Mouse (Mus musculus): ENCODE measurements around the gene Ddit4l.
"Not testable (repeated sequence)": the region's sequence is repeated elsewhere in the genome, so short reads cannot be mapped to it uniquely, and the experiment has no call there.

The Ddit4l gene

DNA sequence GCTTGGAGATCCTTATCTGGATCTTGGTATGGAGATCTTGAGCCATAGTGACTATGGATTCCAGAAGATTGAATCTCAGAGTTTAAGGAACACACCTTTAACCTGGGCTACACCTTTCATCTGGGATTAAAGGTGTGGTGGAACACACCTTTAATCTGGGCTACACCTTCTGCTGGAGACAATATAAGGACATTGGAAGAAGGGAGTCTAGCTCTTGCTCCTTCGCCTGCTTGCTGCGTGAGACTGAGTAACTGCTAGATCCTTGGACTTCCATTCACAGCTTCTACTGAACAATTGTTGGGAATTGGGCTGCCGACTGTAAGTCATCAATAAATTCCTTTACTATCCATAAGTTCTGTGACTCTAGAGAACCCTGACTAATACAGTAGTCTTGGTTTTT is at the start of gene Ddit4l:
TSS of gene Ddit4l (plus strand) at position 301 of the 400 bp plus-strand sequence.
- not testable (repeated sequence) for DNase-seq (ENCODE audit: low read depth, low spot score)

DNA sequence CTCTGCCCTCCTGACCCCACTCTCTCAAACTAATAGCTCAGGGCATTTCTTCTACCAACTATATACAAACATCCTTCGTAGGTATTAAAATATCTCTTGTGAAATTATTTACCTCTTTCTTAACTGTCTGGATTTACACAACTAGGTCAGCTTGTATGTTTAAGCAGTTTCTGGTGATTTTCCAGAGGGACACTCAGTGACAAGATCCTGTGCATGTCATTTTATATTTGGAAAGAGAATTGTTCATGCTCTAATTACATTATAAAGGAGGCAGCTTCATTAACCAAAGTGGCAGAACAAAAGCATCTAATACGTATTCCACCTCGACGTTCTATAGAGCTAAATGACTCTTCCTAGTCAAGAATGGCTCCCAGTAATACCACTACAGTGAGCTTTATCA is 45.3 kb upstream of the Ddit4l start:
- DNase-seq (ENCODE audit: low read depth, low spot score), result no peak

DNA sequence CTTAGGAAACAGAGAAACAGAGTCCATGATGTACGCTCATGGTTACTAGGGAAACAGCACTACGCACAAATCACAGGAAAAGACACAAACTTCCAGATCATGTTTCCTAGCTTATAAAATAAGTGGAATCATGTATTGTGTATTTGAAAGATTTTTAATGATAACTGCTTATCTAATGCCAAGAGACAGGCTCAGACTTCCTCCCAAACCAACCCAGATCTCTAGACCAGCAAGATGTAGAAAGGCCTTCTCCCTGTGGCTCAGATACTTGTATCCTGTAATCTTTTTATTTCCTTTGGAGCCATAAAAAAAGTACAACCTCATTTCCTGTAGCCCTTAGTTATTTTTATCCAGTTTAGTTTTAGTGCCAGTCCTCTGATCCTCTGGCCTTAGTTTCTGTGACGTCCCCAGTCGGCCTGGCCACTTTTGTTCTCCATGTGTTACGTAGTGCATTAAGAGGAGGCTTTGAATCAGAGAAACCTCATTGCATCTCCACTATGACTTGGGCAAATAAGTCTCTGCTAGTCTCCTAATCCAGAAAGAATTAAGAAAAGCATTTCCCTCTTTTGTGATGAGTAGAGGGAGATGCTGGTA is 34.9 kb upstream of the Ddit4l start:
- DNase-seq (ENCODE audit: low read depth, low spot score), result no peak

DNA sequence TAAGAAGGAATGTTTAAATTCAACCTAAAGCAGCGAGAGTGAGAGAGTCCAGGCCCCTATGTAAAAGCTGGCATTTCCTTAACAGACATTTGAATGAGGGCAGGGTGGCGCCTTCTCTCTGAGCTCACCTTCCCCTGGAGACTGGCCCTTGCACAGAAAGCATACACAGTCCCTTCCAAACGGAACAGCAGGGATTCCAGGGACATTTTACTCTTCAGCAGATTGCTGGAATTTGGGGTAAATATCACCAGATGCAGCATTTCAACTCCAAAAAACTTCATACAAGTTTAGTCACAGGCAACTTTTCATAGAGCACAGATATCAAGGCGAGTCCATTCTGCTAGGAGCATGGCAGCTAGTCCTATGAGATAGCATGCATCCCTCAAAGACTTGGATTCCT is 31.6 kb upstream of the Ddit4l start:
- DNase-seq (ENCODE audit: low read depth, low spot score), result no peak

DNA sequence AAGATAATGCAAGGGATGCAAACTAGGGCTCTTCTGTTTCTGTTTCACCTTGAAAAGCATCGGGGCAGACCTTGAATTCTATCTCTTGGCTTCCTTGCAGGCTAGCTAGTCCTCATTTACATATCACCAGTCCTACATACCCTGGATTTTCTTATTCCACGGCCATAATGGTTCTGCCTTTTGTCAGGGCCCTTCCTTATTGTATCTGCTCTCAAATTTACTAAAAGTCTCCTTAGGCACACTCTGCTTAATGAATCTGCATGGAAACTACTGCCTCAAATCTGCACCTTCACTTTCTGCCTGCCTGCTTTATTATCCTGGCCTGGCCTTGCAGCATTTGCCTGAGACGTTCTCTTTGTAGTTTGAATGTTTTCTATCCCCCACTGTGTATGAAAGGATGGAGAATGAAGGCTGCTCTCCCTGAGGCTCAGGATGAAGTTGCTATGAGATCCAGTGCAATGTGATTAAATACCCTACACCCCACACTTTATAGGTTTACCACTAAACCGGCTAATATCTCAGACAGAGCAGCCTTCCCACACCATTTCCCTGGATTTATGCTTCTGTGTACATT is 27.0 kb upstream of the Ddit4l start:
- no peak for DNase-seq (ENCODE audit: low read depth, low spot score)

DNA sequence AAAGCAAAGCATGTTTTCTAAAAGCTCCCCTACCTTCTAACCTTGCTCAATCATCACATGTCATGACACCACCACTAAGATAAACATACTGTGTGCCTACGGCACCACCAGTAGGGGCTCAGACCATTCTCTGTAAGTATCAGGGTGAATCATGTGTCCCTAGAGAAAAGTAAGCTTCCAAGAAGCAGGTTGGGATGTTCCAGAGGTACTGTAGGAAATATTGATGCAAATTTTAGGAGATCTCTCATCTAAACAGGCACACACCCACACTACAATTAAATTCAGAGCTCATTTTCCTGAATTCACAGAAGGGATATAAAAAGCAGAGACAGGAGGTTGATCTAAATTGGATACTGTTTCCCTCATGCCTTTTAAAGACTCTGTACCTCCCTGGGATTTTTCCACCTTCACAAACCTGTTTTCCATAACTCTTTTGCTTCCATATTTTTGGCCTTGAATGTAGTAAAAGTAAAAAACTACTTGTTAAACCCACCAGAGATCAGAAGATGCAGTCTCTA is 12.4 kb upstream of the Ddit4l start:
- no peak for DNase-seq (ENCODE audit: low read depth, low spot score)

DNA sequence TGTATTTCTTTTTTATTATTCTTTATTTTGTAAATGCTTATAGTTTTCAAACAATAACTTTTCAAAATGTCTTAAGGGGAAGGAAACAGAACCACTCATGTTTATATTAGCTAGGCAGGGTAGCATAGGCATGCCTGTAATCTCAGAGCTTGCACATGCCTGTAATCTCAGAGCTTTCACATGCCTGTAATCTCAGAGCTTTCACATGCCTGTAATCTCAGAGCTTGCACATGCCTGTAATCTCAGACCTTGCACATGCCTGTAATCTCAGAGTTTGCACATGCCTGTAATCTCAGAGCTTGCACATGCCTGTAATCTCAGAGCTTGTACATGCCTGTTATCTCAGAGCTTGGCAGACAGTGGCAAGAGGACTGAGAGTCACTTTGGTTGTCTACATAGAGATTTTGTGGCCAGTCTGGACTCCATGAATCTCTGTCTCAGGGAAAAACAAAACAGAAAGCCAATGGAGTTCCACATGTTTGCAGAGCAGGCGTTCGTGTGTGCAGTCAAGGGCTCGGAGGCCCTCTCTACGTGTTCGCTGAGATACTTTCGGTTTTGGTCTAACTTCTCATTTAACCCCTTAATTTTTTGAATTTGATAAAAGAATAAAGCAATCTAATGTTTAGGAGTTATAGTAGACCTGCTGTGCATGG is 10.8 kb upstream of the Ddit4l start:
- no peak for DNase-seq (ENCODE audit: low read depth, low spot score)

DNA sequence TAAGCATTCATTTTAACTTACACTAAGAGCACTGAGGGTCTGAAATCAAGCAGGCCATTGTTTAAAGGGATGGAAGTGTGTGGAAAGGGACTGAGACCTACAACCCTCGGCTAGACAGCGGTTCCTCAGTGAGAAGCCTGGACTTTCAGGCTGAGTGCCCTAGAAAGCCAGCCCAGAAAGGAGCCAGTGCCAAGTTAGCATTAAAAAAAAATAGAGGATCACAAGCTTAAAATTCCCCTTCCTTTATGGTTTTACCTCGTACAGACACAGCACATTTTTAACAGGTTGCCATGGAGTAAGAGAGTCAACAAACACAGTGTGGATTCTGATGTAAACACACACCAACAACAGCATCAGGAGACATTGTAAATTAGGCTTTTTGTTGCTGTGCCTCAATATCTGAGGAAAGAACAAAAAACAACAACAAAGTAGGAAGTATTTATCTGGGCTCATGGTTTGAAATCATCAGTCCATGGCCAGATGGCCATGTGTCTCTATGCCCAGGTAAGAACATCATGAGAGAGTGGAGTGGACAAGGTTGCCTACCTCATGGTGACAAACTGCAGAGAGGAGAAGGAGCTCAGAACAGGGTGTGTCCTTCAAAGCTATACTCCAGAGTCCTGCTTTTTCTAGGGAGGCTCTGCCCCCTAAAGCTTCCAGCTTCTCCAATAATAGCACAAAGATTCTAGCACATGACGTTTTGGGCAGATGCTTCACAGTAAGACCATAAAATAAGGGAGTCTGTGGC is 10.1 kb upstream of the Ddit4l start:
- no peak for DNase-seq (ENCODE audit: low read depth, low spot score)

DNA sequence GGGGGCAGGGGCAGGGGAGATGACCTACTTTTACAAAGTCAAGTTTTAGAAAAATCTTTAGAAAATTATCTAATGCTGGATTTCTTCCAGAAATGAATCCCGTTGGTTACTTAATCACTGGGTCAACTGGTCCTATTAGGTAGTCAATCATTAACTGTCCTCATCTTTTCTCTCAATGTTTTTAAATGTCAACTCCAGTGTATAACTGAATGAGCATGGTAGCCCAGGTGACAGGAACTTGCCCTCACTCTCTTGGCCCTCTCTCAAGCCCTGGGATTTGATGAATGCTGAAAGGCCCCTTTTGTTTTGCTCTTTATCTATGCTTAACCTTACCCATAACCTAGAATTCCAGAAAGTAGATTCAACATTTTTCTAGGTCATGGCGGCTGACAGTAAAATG is 9.4 kb upstream of the Ddit4l start:
- DNase-seq (ENCODE audit: low read depth, low spot score), result no peak

DNA sequence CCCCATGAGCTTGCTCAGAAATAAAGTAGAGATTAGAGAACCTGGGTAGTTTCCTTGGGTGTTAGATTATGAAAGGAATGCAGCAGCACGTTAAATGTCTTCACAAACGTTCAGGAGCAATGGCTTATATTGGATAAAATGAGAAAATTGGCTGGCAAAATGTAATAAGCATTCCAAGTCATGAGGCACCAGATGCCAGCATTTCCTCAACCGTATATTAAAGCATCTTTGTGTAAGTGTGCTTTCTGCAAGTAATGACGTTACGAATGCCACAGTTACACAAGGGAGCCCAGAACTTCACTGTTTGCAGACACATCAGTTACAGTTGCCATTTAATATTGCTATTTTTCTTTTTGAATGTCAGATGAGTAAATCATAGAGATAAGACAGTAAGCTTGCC is 872 bp upstream of the Ddit4l start:
- no peak for DNase-seq (ENCODE audit: low read depth, low spot score)

DNA sequence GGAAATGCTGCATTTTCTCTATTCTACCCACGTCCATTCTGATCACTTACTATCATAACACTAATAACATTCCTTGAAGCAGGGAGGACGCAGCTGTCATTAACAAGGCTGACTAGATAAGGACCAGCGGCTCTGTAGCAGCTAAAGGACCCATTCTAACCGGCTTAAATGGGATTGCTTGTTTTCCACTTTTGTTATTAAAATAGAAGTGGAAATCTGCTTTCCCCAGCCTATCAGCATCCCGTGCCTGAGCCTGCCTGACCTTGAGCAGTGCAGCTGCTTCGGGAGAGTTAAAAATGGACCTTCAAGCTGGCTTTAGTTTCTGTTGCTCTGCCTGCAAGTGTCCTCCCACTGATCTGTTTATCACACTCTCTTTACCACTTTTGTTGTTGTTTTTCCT is 679 bp downstream of the Ddit4l start:
- DNase-seq (ENCODE audit: low read depth, low spot score), result no peak

DNA sequence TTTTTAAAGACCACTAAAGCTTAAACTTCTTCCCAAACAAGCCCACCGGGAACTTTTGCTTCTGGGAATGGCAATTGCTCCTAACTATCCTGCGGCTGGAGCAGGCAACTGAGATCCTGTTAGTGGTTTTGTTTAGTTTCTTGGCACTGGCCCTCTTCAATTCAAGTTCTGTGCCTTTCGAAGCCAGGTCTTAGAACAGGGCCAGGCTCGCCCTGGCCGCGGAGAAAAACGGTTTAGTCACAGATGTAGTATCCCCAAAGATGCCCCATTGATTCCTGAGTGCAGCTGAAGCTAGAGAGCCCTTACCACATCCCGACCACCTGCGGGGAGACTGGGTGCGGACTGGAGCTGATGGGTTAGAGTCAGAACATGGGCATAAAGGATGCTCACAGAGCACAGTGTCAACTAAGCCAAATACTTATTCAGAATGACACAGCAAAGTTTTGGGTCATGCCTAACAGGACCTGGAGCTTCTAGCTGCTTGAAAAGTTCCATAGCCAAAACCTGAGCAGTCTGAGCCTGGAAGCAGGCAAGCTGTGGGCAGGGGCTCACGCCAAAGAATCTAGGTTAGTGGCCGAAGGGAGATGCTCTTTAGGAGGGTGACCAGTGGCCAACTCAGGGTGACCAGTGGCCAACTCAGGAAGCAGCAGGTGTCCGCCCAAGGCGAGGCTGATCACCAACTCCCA is 1.6 kb downstream of the Ddit4l start:
- no peak for DNase-seq (ENCODE audit: low read depth, low spot score)

DNA sequence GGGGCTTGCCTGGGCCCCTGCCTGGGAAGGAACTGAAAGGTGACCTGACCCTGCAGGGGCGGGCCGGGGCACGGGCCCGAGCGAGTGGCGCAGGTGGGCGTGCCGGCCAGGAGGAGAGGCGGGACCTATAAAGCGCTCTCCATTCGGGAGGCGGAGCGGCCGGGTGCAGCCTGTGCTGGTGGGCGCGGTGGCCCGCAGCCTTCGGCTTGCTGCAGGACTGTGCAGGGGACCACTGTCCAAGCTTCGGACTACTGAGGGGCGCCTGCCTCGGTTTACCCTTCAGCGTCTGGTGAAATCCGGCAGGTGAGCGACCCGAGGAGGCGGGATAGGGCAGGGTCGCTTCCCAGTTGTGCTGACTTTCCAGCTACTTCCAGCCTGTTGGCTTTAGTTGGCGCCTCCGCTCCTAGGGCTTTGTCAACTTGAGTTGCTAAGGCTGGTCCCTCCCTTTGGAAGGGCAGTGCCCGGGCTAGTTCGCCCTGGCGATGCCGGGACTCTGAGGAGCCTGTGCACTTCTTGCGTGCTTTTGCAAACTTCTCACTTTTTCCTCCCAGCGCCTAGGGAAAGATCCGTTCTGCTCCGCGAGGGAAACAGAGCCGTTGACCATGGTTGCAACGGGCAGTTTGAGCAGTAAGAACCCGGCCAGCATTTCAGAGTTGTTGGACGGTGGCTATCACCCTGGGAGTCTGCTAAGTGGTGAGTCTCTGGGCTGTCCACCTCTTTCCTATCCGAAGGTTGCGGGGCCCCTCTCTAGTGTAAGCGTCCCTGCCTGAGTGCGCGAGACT is 2.4 kb downstream of the Ddit4l start:
- no peak for DNase-seq (ENCODE audit: low read depth, low spot score)

DNA sequence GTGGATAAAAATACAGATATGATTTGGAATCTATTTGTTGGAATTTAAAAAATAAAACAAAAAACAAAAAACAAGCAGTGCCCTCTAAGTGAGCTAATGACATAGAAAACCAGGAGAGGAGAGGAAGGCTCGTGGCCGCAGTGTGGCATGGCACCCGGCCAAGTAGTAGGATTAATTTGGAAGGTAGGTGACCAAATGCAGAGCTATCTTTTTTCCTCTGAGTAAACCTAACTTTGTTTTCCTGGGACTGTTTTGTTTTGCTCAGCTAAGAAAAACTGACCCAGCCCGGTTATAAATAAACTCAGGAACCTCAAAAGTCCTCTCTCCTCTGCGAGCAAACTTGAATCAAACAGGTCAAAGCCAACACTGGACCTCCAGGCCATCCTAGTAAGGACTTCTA is 3.6 kb downstream of the Ddit4l start:
- no peak for DNase-seq (ENCODE audit: low read depth, low spot score)

DNA sequence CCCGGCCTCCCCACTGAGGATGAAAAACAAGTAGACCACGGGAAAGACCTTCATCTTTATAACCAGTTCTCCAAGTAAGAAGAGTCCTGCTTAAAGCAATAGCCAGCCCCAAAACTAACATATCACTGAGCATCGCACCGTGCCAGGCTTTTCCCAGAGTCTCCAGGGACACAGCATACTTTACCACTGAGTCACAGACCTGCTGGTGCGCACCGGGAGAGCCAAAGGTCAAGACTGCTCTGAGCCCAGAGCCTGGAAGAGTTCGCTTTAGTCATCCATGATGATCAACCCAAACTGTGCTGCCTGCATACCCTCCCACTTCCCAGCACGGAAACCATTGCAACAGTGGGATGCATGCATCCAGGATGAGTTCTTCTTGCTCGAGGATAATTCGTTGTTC is 12.3 kb downstream of the Ddit4l start:
- no peak for DNase-seq (ENCODE audit: low read depth, low spot score)

DNA sequence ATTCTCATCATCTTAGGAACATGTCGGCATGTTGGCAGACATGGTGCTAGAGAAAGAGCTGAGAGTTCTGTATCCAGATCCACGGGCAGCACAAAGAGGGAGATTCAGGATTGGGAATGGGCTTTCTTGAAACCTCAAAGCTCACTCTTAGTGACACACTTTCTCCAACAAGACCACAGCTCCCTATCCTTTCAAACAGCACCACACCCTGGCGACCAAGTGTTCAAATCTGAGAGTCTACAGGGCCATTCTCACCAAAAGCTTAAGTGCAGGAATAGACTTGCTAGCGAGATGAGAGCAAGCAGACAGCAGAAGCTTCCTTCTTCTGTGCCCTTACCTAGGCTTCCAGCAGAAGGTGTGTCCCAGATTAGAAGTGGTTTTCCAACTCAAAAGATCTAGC is 15.2 kb downstream of the Ddit4l start:
- no peak for DNase-seq (ENCODE audit: low read depth, low spot score)

DNA sequence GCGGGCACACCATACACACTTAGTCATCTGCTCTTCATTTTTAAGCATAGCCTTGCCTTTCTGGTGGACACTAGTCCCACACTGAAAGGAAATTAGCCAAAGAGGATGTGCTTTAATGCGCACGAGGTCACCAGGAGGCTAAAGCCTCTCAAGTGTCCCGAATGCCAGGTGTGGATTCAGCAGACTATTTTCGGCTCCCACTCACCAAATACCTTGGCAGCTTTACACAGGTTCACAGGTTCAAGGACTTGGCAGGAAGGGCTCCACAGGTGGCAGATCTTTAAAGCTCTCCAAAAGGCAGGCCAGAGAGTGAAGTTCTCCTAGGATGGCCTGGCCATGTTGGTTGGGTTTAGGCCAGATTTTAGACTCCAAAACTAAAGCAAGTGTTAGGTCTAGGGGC is 19.8 kb downstream of the Ddit4l start:
- DNase-seq (ENCODE audit: low read depth, low spot score), result no peak

DNA sequence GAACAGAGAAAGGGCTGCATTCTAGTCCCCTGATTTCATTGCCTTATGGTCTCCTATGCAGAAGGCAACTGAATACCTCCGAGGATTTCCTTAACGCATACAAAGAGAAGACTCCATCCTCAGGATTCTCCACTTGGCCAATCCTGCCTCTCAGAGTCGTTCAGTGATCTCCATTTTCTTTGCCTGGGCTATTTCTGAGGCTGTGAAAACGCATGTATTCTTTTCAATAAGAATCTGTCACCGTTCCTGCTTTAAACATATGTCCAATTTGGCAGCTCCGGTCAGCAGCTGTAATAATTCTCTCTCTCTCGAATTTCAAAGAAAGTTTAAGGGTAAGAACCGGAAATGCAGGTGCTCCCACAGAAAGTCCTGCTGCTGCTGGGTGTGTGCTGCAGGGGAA is 20.7 kb downstream of the Ddit4l start:
- no peak for DNase-seq (ENCODE audit: low read depth, low spot score)

DNA sequence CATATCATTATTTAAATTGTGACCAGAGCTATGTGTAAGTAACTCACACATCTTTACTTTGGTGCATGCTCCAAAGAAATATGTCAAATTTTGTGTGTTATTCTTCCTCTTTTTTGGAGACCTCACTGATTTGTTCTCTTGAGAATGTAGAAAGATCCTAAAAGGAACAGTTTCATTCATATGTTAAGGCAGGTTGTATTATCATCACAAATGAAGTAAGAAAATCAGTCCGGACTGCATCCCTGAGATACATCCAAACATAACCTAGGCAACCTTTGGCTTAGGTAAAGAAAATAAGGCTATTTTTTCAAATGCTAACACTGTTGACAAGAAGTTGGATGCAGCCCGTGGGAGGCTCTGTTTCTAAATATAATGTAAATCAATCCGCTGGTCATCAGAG is 21.2 kb downstream of the Ddit4l start:
- no peak for DNase-seq (ENCODE audit: low read depth, low spot score)

DNA sequence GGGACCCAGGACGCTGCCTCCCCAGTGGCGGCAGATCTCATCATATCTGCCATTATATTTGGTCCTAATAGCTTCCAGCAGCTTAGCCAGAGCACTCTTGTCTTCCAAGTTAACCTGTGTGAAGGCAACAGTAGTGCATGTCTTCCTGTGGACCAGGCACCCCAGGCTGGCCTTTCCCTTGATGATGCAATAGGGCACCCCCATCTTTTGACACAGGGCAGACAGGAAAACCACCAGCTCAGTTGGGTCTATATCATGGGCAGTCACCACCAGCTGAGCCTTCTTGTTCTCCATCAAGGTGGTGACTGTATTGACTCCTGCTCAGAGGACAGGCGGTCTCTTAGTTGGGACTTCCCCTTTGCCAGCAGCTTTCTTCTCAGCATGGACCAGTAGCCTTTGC is 22.7 kb downstream of the Ddit4l start:
- DNase-seq (ENCODE audit: low read depth, low spot score), result no peak

DNA sequence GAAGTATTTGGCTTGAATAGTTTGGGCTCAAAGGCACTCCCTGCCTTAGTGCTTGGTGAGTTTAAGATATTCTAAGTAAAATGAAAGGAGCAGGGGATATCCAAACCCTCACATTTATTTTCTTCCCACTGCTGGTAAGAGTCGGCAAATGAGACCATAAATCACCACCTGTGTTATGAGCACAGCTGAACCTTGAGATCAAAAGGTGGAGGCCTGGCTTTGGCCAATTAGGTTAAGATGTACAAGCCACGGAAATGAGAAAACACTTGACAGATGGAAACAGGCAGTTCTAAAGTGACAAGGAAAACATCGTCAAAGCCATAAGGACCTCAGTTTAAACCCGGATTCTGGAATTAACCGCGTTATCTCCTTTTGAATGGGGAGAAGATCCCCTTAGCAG is 23.5 kb downstream of the Ddit4l start:
- no peak for DNase-seq (ENCODE audit: low read depth, low spot score)
